Mouse (Mus musculus): ENCODE data around the gene Rnf8.

Rnf8 gene

GRCm38 (mm10) chr17:29682261-29682660 is 67.7 kb downstream of the Rnf8 start:
- no peak for DNase-seq

- no peak for DNase-seq
These were observed 68.5 kb downstream of the Rnf8 start for GRCm38 (mm10) chr17:29683127-29683526.

- DNase-seq: no peak
These were observed 69.7 kb downstream of the Rnf8 start for GRCm38 (mm10) chr17:29684275-29684674.

- no peak for DNase-seq
These were observed 72.2 kb downstream of the Rnf8 start for GRCm38 (mm10) chr17:29686771-29687170.

- DNase-seq: no peak
These were observed 72.8 kb downstream of the Rnf8 start for GRCm38 (mm10) chr17:29687373-29687772.

GRCm38 (mm10) chr17:29688610-29689009 is 74.0 kb downstream of the Rnf8 start:
- no peak for DNase-seq

- no peak for DNase-seq
These were observed 75.7 kb downstream of the Rnf8 start for GRCm38 (mm10) chr17:29690257-29690656.

- no peak for DNase-seq
These were observed 78.2 kb downstream of the Rnf8 start for GRCm38 (mm10) chr17:29692827-29693226.

- DNase-seq: no peak
These were observed 79.0 kb downstream of the Rnf8 start for GRCm38 (mm10) chr17:29693571-29693970.

GRCm38 (mm10) chr17:29694516-29694915 is 79.9 kb downstream of the Rnf8 start:
- DNase-seq: no peak

Measured in lung, postnatal 4 days (tissue).